Mouse (Mus musculus) embryonic facial prominence, embryonic 13.5 days (tissue): Measurements from ENCODE around the gene Dab2ip. TPM values are rescaled to one million over a fixed set of nuclear protein-coding genes. Genes with fewer than 3 reads are reported as not detected.

Experiments used
- ATAC-seq: fragments of 200-750 bp; cut with Nextera tagmentation; 2 replicates; pipeline ENCODE4 v1.8.0; 2017; ENCODE audit warnings: low read depth; ENCODE audit not compliant: insufficient number of reproducible peaks, insufficient read depth, low FRiP score, low TSS enrichment
- H3K27ac ChIP-seq: fragments of 300-500 bp; sonication (generic); 2 replicates; pipeline ENCODE4 v1.5.1; 2015; ENCODE audit warnings: moderate library complexity, mild to moderate bottlenecking, inconsistent platforms
- H3K27me3 ChIP-seq: fragments of 300-500 bp; sonication (generic); 2 replicates; pipeline ENCODE4 v1.6.1; 2015; ENCODE audit warnings: mild to moderate bottlenecking, inconsistent platforms
- H3K36me3 ChIP-seq: fragments of 300-500 bp; sonication (generic); 2 replicates; pipeline ENCODE4 v1.6.1; 2015; ENCODE audit warnings: mild to moderate bottlenecking, inconsistent platforms
- H3K4me1 ChIP-seq: fragments of 300-500 bp; sonication (generic); 2 replicates; pipeline ENCODE4 v1.6.1; 2015; ENCODE audit warnings: inconsistent platforms
- H3K4me2 ChIP-seq: fragments of 300-500 bp; sonication (generic); 2 replicates; pipeline ENCODE4 v1.6.1; 2015; ENCODE audit warnings: moderate library complexity, mild to moderate bottlenecking, inconsistent platforms
- H3K4me3 ChIP-seq: fragments of 300-500 bp; sonication (generic); 2 replicates; pipeline ENCODE4 v1.5.1; 2015; ENCODE audit warnings: mild to moderate bottlenecking, inconsistent platforms
- H3K9ac ChIP-seq: fragments of 300-500 bp; sonication (generic); 2 replicates; pipeline ENCODE4 v1.6.1; 2015; ENCODE audit warnings: mild to moderate bottlenecking, inconsistent platforms
- H3K9me3 ChIP-seq: fragments of 300-500 bp; sonication (generic); 2 replicates; pipeline ENCODE4 v1.6.1; 2016; ENCODE audit warnings: inconsistent platforms
- WGBS: fragments of 180-500 bp; shearing (Covaris S2); methylation state at CpG from one replicate; pipeline ENCODE4 v1.1.7; 2015; ENCODE audit warnings: mixed read lengths; 5-methylcytosine and 5-hydroxymethylcytosine counted together
- polyA plus RNA-seq: library from polyadenylated mRNA; unstranded; fragments of >200 nt; fragmentation: Nextera tagmentation; extraction: Ambion mirVana; gene quantifications from 2 replicates; pipeline ENCODE4 v1.2.1, GENCODE M21; 2015

The Dab2ip gene
- polyA plus RNA-seq, 1 experiment from 2014 or later = 53.2 TPM

DNA sequence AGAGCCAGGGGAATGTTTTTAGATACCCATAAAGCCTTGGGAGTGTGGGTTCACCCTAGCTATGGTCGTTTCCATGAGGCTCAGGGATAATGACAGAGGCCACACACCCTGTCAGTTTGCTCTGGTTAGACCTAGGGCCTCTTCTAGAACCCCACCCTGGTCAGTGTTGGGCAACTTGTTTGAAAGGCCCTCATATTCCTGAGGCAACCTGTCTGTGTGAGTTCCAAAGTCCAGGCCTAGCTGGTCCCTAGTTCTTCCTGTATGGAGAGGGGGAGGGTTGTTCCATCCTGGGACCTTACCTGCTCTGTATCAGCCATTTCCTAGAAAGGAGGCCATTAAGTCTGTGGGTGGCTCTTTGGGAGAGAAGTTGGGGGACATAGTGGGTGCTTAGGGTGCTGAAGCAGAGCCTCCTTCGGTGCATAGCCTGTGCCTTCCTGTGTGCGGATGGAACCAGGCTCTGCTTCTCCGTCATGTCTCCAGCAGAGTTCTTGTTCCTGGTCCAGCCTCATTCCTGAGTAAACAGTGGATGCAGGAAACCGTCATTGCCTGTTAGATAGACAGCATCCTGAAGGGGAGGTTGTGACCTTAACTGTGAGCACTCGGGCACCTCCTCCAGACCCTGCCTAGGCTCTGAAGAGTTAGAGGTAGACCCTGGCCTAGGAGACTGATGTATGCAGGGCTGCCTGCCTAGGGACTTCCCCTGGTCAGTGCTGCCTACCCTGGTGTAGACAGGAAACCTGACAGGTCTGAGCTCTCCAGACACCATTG lies 59.0 kb downstream of the Dab2ip start:
- no peak overlapping the region for H3K9ac ChIP-seq
- H3K4me2 ChIP-seq = no peak overlapping the region
- H3K4me1 ChIP-seq = peaks cover 86% of the 10 kb centered on the region
- no peaks in the 10 kb centered on the region for H3K9me3 ChIP-seq
- no peak for ATAC-seq
- H3K36me3 ChIP-seq = no peaks in the 10 kb centered on the region
- no peaks in the 10 kb centered on the region for H3K27me3 ChIP-seq
- no peak overlapping the region; the same call in 1 of the 2 replicates for H3K27ac ChIP-seq
- WGBS = 80% methylated on average over 6 of the region's 6 CpGs
- H3K4me3 ChIP-seq = no peak overlapping the region

- H3K4me3 ChIP-seq = no peak overlapping the region
- no peaks in the 10 kb centered on the region for H3K9me3 ChIP-seq
- 49% methylated on average over 7 of the region's 7 CpGs for WGBS
- H3K36me3 ChIP-seq = no peaks in the 10 kb centered on the region
- H3K4me1 ChIP-seq = peaks cover 81% of the 10 kb centered on the region
- peak overlapping the region; percentile 57; the same call in 1 of the 2 replicates for H3K4me2 ChIP-seq
- no peak for ATAC-seq
- H3K27me3 ChIP-seq = no peaks in the 10 kb centered on the region
- no peak overlapping the region for H3K9ac ChIP-seq
- peak overlapping the region; percentile 93 for H3K27ac ChIP-seq
These were observed 60.9 kb downstream of the Dab2ip start for GRCm38 (mm10) chr2:35618981-35619380.

- H3K4me1 ChIP-seq = peaks cover 81% of the 10 kb centered on the region
- no peaks in the 10 kb centered on the region for H3K36me3 ChIP-seq
- H3K27me3 ChIP-seq = no peaks in the 10 kb centered on the region
- peak overlapping the region; percentile 93 for H3K27ac ChIP-seq
- 26% methylated on average over 2 of the region's 2 CpGs for WGBS
- H3K9ac ChIP-seq = peak overlapping the region; percentile 49; the same call in 1 of the 2 replicates
- no peak for ATAC-seq
- H3K4me3 ChIP-seq = peak overlapping the region; percentile 30; the same call in 1 of the 2 replicates
- peak overlapping the region; percentile 57 for H3K4me2 ChIP-seq
- no peaks in the 10 kb centered on the region for H3K9me3 ChIP-seq
These were observed 61.5 kb downstream of the Dab2ip start for GRCm38 (mm10) chr2:35619532-35619931.

GRCm38 (mm10) chr2:35620364-35621224 lies 62.5 kb downstream of the Dab2ip start:
- peak overlapping the region; percentile 30 for H3K4me3 ChIP-seq
- H3K4me1 ChIP-seq = peaks cover 83% of the 10 kb centered on the region
- H3K9ac ChIP-seq = peak overlapping the region; percentile 49
- 23% methylated on average over 7 of the region's 7 CpGs for WGBS
- no peaks in the 10 kb centered on the region for H3K9me3 ChIP-seq
- H3K36me3 ChIP-seq = peaks cover 9% of the 10 kb centered on the region; the same call in 1 of the 2 replicates
- no peaks in the 10 kb centered on the region for H3K27me3 ChIP-seq
- H3K27ac ChIP-seq = peak overlapping the region; percentile 93
- ATAC-seq = peak; percentile 65
- peak overlapping the region; percentile 57 for H3K4me2 ChIP-seq

DNA sequence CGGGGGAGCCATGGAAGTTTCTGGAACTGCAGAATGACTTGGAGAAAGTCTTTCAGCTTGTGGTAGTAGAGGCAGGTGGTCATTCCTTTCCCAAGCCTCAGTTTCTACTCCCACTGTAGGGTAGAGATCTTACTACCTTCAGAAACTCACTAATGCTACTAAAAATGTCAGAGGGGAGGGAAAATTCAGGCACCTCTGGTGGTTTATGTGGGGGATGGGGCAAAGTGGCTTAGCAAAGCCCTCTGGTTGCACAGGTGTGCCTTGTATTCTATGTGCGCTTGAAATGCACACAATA lies 63.1 kb downstream of the Dab2ip start:
- Histone ChIP-seq H3K9me3 (no peaks in the 10 kb centered on the region), H3K27me3 (no peaks in the 10 kb centered on the region), H3K4me2 (peak overlapping the region; percentile 72), H3K4me3 (no peak overlapping the region), H3K4me1 (peaks cover 83% of the 10 kb centered on the region), H3K9ac (no peak overlapping the region), H3K36me3 (peaks cover 10% of the 10 kb centered on the region; the same call in 1 of the 2 replicates), H3K27ac (peak overlapping the region; percentile 93; the same call in 1 of the 2 replicates)
- no peak for ATAC-seq
- 55% methylated on average over 2 of the region's 2 CpGs for WGBS

DNA sequence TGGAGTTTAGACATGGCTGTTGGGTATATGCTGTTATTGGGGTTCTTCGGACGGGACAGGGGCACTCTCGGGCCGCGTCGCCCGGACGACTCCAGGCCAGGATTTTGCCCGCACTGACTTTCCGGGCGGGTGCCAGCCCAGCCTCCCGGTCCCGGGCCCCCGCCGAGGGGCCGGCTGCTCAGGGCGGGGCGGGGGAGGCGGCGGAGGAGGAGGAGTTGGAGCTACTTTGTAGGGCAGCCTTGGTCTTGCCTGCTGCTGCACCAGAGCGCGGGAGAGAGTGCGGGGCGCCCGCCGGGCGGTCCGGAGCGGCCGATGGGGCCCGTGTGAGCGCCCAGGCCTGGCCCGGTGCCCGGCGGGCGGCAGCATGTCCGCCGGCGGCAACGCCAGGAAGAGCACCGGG lies 63.7 kb downstream of the Dab2ip start:
- Histone ChIP-seq H3K9ac (peak overlapping the region; percentile 95), H3K27me3 (no peaks in the 10 kb centered on the region), H3K4me2 (peak overlapping the region; percentile 72), H3K36me3 (peaks cover 10% of the 10 kb centered on the region; the same call in 1 of the 2 replicates), H3K4me1 (peaks cover 85% of the 10 kb centered on the region), H3K9me3 (no peaks in the 10 kb centered on the region), H3K4me3 (peak overlapping the region; percentile 82), H3K27ac (peak overlapping the region; percentile 90)
- WGBS = 2% methylated on average over 41 of the region's 41 CpGs
- peak; percentile 82 for ATAC-seq

DNA sequence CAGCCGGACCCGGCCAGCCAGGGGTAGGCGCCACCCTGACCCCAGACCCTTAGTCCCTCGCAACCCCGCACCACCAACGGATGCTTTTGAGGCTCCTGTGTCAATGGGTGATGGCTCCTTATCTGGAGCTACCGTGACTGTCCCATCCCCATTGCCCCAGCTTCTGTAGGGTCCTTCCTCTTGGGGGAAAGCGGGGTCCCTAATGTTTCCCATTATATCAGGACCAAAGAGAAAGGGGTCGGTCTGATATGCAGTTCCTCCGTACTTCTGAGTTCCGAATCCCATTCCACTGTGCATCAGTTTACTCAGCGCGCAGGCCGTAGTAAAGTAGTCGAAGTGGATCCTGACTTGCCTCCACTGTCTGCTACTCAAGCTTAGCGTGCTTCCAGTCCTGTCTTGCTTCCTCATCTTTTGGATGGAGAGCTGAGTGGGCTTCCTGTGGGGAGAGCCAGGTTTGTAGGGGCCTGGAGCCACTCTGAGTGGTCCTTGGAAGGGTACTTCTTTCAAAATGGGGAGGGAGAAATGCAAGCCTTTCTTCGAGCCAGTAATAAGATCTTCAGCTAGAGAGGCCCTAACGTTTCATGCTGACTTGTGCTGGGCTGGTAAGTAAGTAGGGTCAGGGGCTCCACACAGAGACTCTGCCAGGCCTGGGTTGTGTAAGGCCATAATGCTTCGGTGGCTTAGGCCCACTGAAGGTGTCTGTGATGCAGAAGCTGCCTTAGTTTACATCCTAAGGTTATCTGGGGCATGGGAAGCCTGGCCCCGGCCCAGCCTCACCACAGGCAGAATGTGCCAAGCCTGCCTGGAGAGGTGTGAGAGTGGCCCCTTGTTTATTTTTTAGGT lies 64.4 kb downstream of the Dab2ip start:
- Histone ChIP-seq H3K9me3 (no peaks in the 10 kb centered on the region), H3K4me2 (peak overlapping the region; percentile 72), H3K27me3 (no peaks in the 10 kb centered on the region), H3K27ac (peak overlapping the region; percentile 90), H3K4me3 (peak overlapping the region; percentile 82), H3K36me3 (peaks cover 10% of the 10 kb centered on the region; the same call in 1 of the 2 replicates), H3K9ac (peak overlapping the region; percentile 95), H3K4me1 (peaks cover 88% of the 10 kb centered on the region)
- 4% methylated on average over 20 of the region's 20 CpGs for WGBS
- peak; percentile 5; the same call in 1 of the 2 replicates for ATAC-seq

DNA sequence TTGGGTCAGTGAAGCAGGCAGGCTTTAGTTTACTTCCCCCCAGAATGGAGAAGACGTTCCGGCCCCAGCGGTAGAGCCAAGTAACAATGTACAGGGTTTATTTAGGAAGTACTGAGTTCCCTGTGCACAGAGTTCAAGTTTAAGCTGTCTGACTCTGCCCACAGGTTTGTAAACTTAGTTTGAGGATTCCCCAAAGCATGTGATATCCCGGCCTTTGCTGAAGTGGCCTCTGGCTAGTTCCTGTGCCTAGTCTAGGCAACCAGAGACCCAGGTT lies 65.0 kb downstream of the Dab2ip start:
- 32% methylated on average over 4 of the region's 4 CpGs for WGBS
- peak overlapping the region; percentile 90 for H3K27ac ChIP-seq
- H3K4me1 ChIP-seq = peaks cover 89% of the 10 kb centered on the region

GRCm38 (mm10) chr2:35623431-35624148 lies 65.5 kb downstream of the Dab2ip start:
- H3K9ac ChIP-seq = peak overlapping the region; percentile 95
- peaks cover 90% of the 10 kb centered on the region for H3K4me1 ChIP-seq
- peak overlapping the region; percentile 57 for H3K27ac ChIP-seq
- H3K4me3 ChIP-seq = peak overlapping the region; percentile 82
- no peaks in the 10 kb centered on the region for H3K27me3 ChIP-seq
- no peak for ATAC-seq
- WGBS = 41% methylated on average over 12 of the region's 12 CpGs
- peaks cover 10% of the 10 kb centered on the region; the same call in 1 of the 2 replicates for H3K36me3 ChIP-seq
- H3K4me2 ChIP-seq = peak overlapping the region; percentile 72
- no peaks in the 10 kb centered on the region for H3K9me3 ChIP-seq

More for the DNA sequence above, 65.0 kb downstream of the Dab2ip start:
- Histone ChIP-seq H3K36me3 (peaks cover 10% of the 10 kb centered on the region; the same call in 1 of the 2 replicates), H3K27me3 (no peaks in the 10 kb centered on the region), H3K9ac (peak overlapping the region; percentile 95), H3K4me2 (peak overlapping the region; percentile 72), H3K4me3 (peak overlapping the region; percentile 82), H3K9me3 (no peaks in the 10 kb centered on the region)
- no peak for ATAC-seq

GRCm38 (mm10) chr2:35624380-35625006 lies 66.4 kb downstream of the Dab2ip start:
- Histone ChIP-seq H3K4me1 (peaks cover 83% of the 10 kb centered on the region), H3K27ac (0 out of 2 replicates have a peak overlapping the region, but pooled peaks have one; percentile 57), H3K9ac (peak overlapping the region; percentile 95), H3K27me3 (no peaks in the 10 kb centered on the region), H3K9me3 (no peaks in the 10 kb centered on the region), H3K36me3 (peaks cover 13% of the 10 kb centered on the region), H3K4me3 (peak overlapping the region; percentile 82), H3K4me2 (peak overlapping the region; percentile 72)
- WGBS = 70% methylated on average over 5 of the region's 5 CpGs
- no peak for ATAC-seq
